Mouse (Mus musculus) CD4-positive, CD25-positive, alpha-beta regulatory T cell, adult 4 months (primary cell): ENCODE results near the gene Rgs10. TPM values are rescaled to one million over a fixed set of nuclear protein-coding genes. Genes with fewer than 3 reads are reported as not detected.
"Not testable (repeated sequence)": the region's sequence is repeated elsewhere in the genome, so short reads cannot be mapped to it uniquely, and the experiment has no call there.

Experiments used
- ATAC-seq: one replicate; pipeline ENCODE4 v1.8.0; 2017
- polyA plus RNA-seq, 2 experiments: library from polyadenylated mRNA; unstranded; fragments of 100-300 nt; shearing (Covaris generic); gene quantifications; one replicate each; pipeline ENCODE4 v1.2.1; 2017

The Rgs10 gene
- polyA plus RNA-seq, 2 experiments from 2014 or later = 541 to 576 TPM

GRCm38 (mm10) chr7:128340321-128340720 is 78.2 kb downstream of the Rgs10 start:
- ATAC-seq = not testable (repeated sequence)

GRCm38 (mm10) chr7:128332896-128333295 is 85.7 kb downstream of the Rgs10 start:
- ATAC-seq = no peak

- ATAC-seq = no peak
Observed at GRCm38 (mm10) chr7:128330981-128331380, 87.6 kb downstream of the Rgs10 start.

- ATAC-seq = no peak
Observed at GRCm38 (mm10) chr7:128324977-128325376, 93.6 kb downstream of the Rgs10 start.

Other genes with a start within 250 kb of the Rgs10 start
- gene Cox6a2, start 212.4 kb downstream of the Rgs10 start, polyA plus RNA-seq = under 1 TPM in 1 of 2 experiments, not detected in 1; 0.82 TPM
- gene Armc5, start 181.4 kb downstream of the Rgs10 start, polyA plus RNA-seq = 1 to 10 TPM; 3.9 to 4.1 TPM
- gene 9130023H24Rik, start 180.7 kb downstream of the Rgs10 start, polyA plus RNA-seq = 1 to 10 TPM; 4.8 to 5.0 TPM
- 1 to 10 TPM; 1.2 to 1.8 TPM for gene Tgfb1i1, start 171.9 kb downstream of the Rgs10 start, polyA plus RNA-seq
- under 1 TPM in 1 of 2 experiments, not detected in 1; 0.98 TPM for gene Slc5a2, start 153.1 kb downstream of the Rgs10 start, polyA plus RNA-seq
- gene BC017158, start 120.6 kb downstream of the Rgs10 start, polyA plus RNA-seq = 10 to 100 TPM in 1 of 2 experiments, 1 to 10 TPM in 1; 7.2 to 10.5 TPM
- 10 to 100 TPM; 27.3 to 56.2 TPM for gene Tial1, start 43.0 kb upstream of the Rgs10 start, polyA plus RNA-seq
- 10 to 100 TPM in 1 of 2 experiments, 1 to 10 TPM in 1; 9.6 to 11.5 TPM for gene Bag3, start 104.9 kb upstream of the Rgs10 start, polyA plus RNA-seq
- 10 to 100 TPM; 77.6 to 98.5 TPM for gene Inpp5f, start 192.6 kb upstream of the Rgs10 start, polyA plus RNA-seq